Mouse (Mus musculus) forebrain, embryonic 15.5 days (tissue): Measurements from ENCODE around the gene Nos1ap. TPM values are rescaled to one million over a fixed set of nuclear protein-coding genes. Genes with fewer than 3 reads are reported as not detected.
A peak's percentile ranks its signal among the peaks of the same experiment; 100 is the strongest.

ENCODE experiments used
- ATAC-seq: fragments of 200-750 bp; cut with Nextera tagmentation; replicated peaks from 2 replicates; pipeline ENCODE4 v1.8.0; 2017; ENCODE audit warnings: mild to moderate bottlenecking, moderate TSS enrichment, moderate library complexity
- H3K27ac ChIP-seq: fragments of 300-500 bp; sonication (generic); replicated peaks from 2 replicates; pipeline ENCODE4 v1.5.1; 2015; ENCODE audit warnings: mild to moderate bottlenecking, inconsistent platforms
- H3K27me3 ChIP-seq: fragments of 300-500 bp; sonication (generic); 2 replicates; pipeline ENCODE4 v1.6.1; 2015; ENCODE audit warnings: inconsistent platforms
- H3K36me3 ChIP-seq: fragments of 300-500 bp; sonication (generic); 2 replicates; pipeline ENCODE4 v1.6.1; 2015; ENCODE audit warnings: mild to moderate bottlenecking, inconsistent platforms
- H3K4me1 ChIP-seq: fragments of 300-500 bp; sonication (generic); 2 replicates; pipeline ENCODE4 v1.6.1; 2015; ENCODE audit warnings: inconsistent platforms
- H3K4me2 ChIP-seq: fragments of 300-500 bp; sonication (generic); replicated peaks from 2 replicates; pipeline ENCODE4 v1.6.1; 2015; ENCODE audit warnings: mild to moderate bottlenecking, inconsistent platforms
- H3K4me3 ChIP-seq: fragments of 300-500 bp; sonication (generic); 2 replicates; pipeline ENCODE4 v1.5.1; 2015; ENCODE audit warnings: mild to moderate bottlenecking, inconsistent platforms
- H3K9ac ChIP-seq: fragments of 300-500 bp; sonication (generic); replicated peaks from 2 replicates; pipeline ENCODE4 v1.6.1; 2015; ENCODE audit warnings: mild to moderate bottlenecking, inconsistent platforms
- H3K9me3 ChIP-seq: fragments of 300-500 bp; sonication (generic); 2 replicates; pipeline ENCODE4 v1.6.1; 2016; ENCODE audit warnings: inconsistent platforms
- WGBS: fragments of 180-500 bp; shearing (Covaris S2); methylation state at CpG from one replicate; pipeline ENCODE4 v1.1.7; 2015; ENCODE audit warnings: mixed read lengths; 5-methylcytosine and 5-hydroxymethylcytosine counted together
- polyA plus RNA-seq: library from polyadenylated mRNA; unstranded; fragments of >200 nt; fragmentation: Nextera tagmentation; extraction: Ambion mirVana; gene quantifications from 2 replicates; pipeline ENCODE4 v1.2.1, GENCODE M21; 2015

The Nos1ap gene
- polyA plus RNA-seq, 1 experiment from 2014 or later, result 25.4 TPM

DNA sequence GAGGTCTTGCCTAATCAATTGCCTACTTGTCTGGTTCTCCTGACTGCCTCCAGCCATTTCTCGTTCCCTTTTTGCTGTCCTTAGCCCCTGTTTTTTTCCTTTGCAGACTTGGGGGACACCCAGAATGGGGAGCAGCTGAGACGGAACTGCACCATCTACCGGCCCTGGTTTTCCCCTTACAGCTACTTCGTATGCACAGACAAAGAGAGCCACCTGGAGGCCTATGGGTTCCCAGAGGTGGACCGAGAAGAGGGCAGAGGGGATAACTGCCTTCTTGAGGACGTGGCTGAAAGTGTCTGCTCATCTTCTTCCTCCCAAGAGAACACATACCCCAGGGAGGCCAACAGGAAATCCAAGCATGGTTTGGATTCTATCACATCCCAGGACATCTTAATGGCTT lies 278.2 kb downstream of the Nos1ap start:
- no peaks in the 10 kb centered on the region for H3K36me3 ChIP-seq
- no peak overlapping the region for H3K4me2 ChIP-seq
- H3K27ac ChIP-seq, result no peak overlapping the region
- ATAC-seq, result no peak
- no peak overlapping the region for H3K9ac ChIP-seq
- H3K4me1 ChIP-seq, result no peaks in the 10 kb centered on the region
- no peaks in the 10 kb centered on the region for H3K27me3 ChIP-seq
- no peak overlapping the region for H3K4me3 ChIP-seq
- 91% methylated on average over 6 of the region's 6 CpGs for WGBS
- H3K9me3 ChIP-seq, result no peaks in the 10 kb centered on the region

DNA sequence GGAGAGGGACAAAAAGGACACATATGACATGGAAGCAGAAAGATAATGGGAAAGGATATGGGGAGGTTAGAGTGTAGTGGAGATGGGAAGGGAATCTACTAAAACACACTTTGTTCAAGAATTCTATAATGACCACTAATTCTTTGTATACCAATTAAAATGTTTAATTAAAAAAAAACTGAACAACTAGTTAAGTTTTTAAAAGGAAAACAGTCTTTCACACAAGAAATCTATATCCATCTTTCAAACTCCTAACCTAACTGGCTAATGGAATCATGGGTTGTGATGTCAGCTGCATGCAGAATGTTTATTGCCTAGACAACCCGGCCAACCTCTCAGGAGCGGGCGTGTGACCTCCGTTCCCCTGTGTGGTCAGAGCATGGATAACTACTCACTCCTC lies 281.2 kb downstream of the Nos1ap start, which contains the start of gene Spata46:
TSS of gene Spata46 (plus strand) at position 301 of the 400 bp plus-strand sequence.
- no peak within 1 kb of the TSS for H3K4me2 ChIP-seq
- no peaks in the 10 kb centered on the region for H3K27me3 ChIP-seq
- no peak within 1 kb of the TSS for H3K4me3 ChIP-seq
- no peaks in the 10 kb centered on the region for H3K9me3 ChIP-seq
- no peak within 1 kb of the TSS for H3K27ac ChIP-seq
- no peaks in the 10 kb centered on the region for H3K36me3 ChIP-seq
- no peaks in the 10 kb centered on the region for H3K4me1 ChIP-seq
- no peak within 1 kb of the TSS for H3K9ac ChIP-seq
- no peak for ATAC-seq
- 94% methylated on average over 4 of the region's 4 CpGs for WGBS

DNA sequence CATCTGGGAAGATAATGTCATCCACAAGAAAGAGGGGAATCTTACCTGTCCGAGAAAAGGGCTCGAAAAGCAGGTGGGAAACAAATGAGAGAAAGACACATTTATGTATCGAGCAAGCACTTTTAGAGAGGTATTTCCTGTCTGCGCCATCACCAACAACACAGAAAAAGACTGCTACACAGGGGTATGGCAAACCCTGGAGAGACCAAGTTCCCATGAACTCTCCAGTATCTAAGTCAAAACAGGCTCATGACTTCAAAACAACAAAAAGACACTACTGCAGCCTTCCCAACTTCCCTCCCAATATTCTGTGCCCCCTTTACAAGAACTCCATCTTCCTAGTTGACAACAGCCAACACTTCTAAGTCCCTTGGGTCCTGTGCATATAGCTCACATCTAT lies 283.4 kb downstream of the Nos1ap start, which contains the start of gene Gm7694:
TSS of gene Gm7694 (minus strand) at position 101 of the 400 bp plus-strand sequence.
- Histone ChIP-seq H3K9ac (no peak within 1 kb of the TSS), H3K4me1 (no peaks in the 10 kb centered on the region), H3K4me2 (no peak within 1 kb of the TSS), H3K4me3 (no peak within 1 kb of the TSS), H3K36me3 (no peaks in the 10 kb centered on the region), H3K9me3 (no peaks in the 10 kb centered on the region), H3K27me3 (no peaks in the 10 kb centered on the region), H3K27ac (no peak within 1 kb of the TSS)
- 97% methylated on average over 4 of the region's 4 CpGs for WGBS
- no peak for ATAC-seq

DNA sequence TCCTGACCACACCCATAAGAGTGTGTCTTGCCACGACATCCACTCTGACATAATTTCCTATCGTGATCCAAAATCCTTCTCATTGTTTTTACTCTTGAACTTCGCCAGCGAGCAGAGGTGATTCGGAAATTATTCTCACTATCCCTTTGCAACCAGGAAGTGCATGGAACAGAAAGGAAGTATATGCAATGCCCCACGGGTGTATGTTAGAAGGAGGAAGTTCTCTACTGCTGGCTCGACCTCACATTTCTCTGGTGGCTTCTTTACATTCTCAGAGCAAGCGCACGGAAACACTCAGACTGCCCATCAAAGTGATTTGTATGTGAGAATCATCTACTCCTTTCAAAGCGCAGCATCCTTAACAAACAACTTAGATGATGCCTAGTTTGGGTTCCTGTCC lies 284.7 kb downstream of the Nos1ap start:
- no peaks in the 10 kb centered on the region for H3K36me3 ChIP-seq
- no peak overlapping the region for H3K9ac ChIP-seq
- 94% methylated on average over 10 of the region's 10 CpGs for WGBS
- no peak overlapping the region for H3K4me2 ChIP-seq
- H3K27ac ChIP-seq, result no peak overlapping the region
- ATAC-seq, result no peak
- H3K27me3 ChIP-seq, result no peaks in the 10 kb centered on the region
- H3K9me3 ChIP-seq, result no peaks in the 10 kb centered on the region
- no peak overlapping the region for H3K4me3 ChIP-seq
- H3K4me1 ChIP-seq, result no peaks in the 10 kb centered on the region

DNA sequence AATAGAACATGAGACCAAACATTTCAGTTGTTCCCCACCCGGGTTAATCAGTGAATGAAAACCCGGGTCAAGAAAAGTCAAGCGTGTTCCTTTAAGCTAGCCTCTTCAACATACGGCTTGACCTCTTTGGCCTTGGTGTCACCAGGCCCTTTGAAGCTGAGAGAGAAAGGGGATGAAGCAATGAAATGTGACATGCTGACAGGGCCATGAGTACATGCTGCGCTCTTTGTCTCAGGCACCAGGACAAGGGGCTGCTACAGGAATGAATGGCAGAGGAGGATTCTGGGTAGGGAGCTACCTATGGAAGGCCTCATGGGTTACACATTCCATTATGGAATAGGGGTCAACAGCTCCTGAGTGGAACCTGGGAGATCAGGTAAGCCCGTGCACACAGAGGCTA lies 286.6 kb downstream of the Nos1ap start:
- Histone ChIP-seq H3K4me1 (no peaks in the 10 kb centered on the region), H3K36me3 (no peaks in the 10 kb centered on the region), H3K4me2 (no peak overlapping the region), H3K27me3 (no peaks in the 10 kb centered on the region), H3K4me3 (no peak overlapping the region), H3K9ac (no peak overlapping the region), H3K9me3 (no peaks in the 10 kb centered on the region), H3K27ac (no peak overlapping the region)
- whole genome bisulfite sequencing, result 79% methylated on average over 6 of the region's 6 CpGs
- ATAC-seq, result no peak

DNA sequence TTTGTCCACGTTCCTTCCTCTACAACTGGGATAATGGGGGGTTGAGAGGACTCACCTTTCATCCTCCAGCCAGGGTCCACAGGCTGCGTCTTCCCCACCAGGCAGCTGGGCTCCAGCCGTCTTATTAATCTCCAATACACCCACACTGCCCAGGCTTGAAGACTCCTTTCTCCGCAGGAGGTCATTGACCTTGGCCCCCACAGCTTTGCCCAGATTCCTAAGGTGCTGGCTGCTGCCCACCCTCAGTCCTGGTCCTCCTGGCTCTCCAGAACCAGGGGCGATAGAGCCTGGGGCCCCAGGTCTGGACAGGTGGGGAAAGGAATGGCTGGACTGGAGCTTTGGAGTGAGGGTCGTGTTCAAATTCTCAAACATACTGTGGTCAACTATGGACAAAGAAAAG lies 287.2 kb downstream of the Nos1ap start:
- H3K9me3 ChIP-seq, result no peaks in the 10 kb centered on the region
- ATAC-seq, result no peak
- no peak overlapping the region for H3K4me2 ChIP-seq
- H3K4me1 ChIP-seq, result no peaks in the 10 kb centered on the region
- H3K36me3 ChIP-seq, result no peaks in the 10 kb centered on the region
- no peaks in the 10 kb centered on the region for H3K27me3 ChIP-seq
- H3K27ac ChIP-seq, result no peak overlapping the region
- 83% methylated on average over 6 of the region's 6 CpGs for WGBS
- no peak overlapping the region for H3K4me3 ChIP-seq
- no peak overlapping the region for H3K9ac ChIP-seq

DNA sequence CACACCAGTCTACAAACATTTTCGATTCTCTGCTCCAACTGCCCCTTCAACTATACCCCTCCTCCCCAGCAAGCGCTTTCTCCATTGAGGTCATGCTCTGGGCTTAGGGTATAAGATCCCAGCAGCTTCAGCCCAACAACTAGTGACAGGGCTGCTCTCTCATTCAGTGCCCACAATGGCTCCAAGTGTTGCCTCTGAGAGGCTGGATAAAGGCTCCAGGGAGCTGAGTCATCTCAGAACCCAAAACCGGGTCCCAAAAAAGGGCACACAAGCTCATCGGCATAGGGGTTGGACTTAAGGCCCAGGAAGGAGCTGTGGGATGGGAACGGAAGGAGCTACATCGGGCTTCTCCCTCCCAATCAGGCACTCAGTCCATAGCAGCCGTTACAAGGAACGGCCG lies 288.0 kb downstream of the Nos1ap start:
- no peaks in the 10 kb centered on the region for H3K4me1 ChIP-seq
- no peak overlapping the region for H3K4me2 ChIP-seq
- no peak overlapping the region for H3K27ac ChIP-seq
- WGBS, result 95% methylated on average over 9 of the region's 9 CpGs
- H3K9ac ChIP-seq, result no peak overlapping the region
- no peak overlapping the region for H3K4me3 ChIP-seq
- ATAC-seq, result no peak
- no peaks in the 10 kb centered on the region for H3K27me3 ChIP-seq
- H3K9me3 ChIP-seq, result no peaks in the 10 kb centered on the region
- no peaks in the 10 kb centered on the region for H3K36me3 ChIP-seq

DNA sequence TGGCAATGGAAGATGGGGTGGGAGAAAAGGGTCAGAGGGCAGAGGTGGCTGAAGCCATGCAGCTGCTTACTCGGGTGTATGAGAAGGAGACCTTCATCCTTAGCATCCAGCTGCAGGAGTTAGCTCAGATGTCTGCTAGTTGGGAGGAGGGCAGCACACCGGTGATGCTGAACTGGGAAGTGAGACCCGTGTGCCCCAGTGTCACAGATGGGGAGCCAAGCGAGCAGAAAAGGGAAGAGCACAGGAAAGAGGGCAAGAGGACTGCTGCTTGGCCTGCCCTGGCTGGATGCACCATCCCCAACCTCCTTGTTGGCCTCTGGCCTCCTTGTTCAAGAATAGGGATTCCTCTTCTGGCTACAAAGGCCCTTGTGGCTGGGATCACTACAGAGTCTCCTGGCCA lies 290.2 kb downstream of the Nos1ap start:
- Histone ChIP-seq H3K27ac (no peak overlapping the region), H3K9ac (no peak overlapping the region), H3K9me3 (no peaks in the 10 kb centered on the region), H3K36me3 (no peaks in the 10 kb centered on the region), H3K4me3 (no peak overlapping the region), H3K4me2 (no peak overlapping the region), H3K4me1 (no peaks in the 10 kb centered on the region), H3K27me3 (no peaks in the 10 kb centered on the region)
- 86% methylated on average over 4 of the region's 4 CpGs for WGBS
- ATAC-seq, result no peak

DNA sequence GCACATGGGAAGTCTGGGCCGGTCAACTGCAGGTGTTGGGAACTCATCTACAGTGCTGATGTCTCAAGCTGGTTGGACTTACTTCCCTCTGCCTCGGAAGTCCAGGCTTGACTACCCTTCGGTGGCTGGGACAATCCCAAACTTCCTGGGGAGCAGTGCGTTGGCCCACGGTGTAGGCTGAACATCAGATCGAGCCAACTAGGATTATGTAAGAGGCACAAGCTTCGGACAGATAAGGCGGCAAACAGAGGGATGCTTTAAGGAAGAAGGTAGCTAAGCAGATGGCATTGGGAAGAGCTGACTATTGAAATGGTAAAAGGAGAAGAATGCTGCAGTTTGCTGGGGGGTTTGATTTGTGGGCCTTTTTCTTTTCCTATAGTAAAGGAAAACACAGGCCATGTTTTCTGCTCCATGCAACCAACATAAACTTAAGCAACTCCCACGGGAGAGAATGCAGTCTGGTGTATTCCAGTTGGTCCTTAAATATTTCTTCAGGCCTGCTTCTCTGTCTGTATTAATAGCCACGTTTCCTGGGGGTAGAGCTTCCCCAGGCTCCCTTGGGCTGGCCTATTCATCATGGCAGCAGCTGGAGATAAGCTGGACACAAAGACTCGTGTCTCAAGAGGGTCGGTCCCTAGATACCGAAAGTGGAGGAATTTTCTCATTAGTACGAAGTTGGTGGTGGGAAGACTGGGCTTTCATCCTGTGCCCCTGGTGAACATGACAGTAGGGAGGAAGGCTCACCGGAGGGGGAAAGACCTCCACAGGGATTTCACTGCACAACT lies 294.7 kb downstream of the Nos1ap start:
- no peaks in the 10 kb centered on the region for H3K27me3 ChIP-seq
- no peaks in the 10 kb centered on the region for H3K9me3 ChIP-seq
- no peak overlapping the region for H3K9ac ChIP-seq
- H3K4me3 ChIP-seq, result no peak overlapping the region
- no peak for ATAC-seq
- no peak overlapping the region for H3K4me2 ChIP-seq
- no peaks in the 10 kb centered on the region for H3K36me3 ChIP-seq
- WGBS, result 68% methylated on average over 15 of the region's 15 CpGs
- H3K4me1 ChIP-seq, result peaks cover 5% of the 10 kb centered on the region; the same call in 1 of the 2 replicates
- no peak overlapping the region for H3K27ac ChIP-seq

DNA sequence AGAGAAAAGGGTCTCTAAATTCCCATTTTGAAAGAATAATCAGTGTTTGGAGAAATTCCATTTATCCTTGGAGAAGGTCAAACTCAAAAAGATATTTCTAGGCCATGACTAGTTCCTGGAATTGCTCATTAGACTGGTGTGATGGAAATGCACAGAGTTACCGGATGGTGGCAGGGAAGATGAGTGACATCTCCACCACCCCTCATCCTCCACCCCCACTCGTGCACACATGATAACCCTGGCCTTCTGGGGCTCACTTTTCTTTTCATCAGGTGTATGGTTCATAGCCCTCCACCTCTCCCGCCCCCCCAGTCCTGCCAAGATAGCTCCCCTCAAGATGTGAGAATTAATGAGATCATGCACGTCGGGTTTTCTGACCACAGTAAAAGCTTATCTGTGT lies 296.4 kb downstream of the Nos1ap start:
- WGBS, result 68% methylated on average over 5 of the region's 5 CpGs
- Histone ChIP-seq H3K4me2 (no peak overlapping the region), H3K4me1 (peaks cover 5% of the 10 kb centered on the region; the same call in 1 of the 2 replicates), H3K36me3 (no peaks in the 10 kb centered on the region), H3K4me3 (no peak overlapping the region), H3K9ac (no peak overlapping the region), H3K27me3 (no peaks in the 10 kb centered on the region), H3K9me3 (no peaks in the 10 kb centered on the region), H3K27ac (no peak overlapping the region)
- no peak for ATAC-seq

DNA sequence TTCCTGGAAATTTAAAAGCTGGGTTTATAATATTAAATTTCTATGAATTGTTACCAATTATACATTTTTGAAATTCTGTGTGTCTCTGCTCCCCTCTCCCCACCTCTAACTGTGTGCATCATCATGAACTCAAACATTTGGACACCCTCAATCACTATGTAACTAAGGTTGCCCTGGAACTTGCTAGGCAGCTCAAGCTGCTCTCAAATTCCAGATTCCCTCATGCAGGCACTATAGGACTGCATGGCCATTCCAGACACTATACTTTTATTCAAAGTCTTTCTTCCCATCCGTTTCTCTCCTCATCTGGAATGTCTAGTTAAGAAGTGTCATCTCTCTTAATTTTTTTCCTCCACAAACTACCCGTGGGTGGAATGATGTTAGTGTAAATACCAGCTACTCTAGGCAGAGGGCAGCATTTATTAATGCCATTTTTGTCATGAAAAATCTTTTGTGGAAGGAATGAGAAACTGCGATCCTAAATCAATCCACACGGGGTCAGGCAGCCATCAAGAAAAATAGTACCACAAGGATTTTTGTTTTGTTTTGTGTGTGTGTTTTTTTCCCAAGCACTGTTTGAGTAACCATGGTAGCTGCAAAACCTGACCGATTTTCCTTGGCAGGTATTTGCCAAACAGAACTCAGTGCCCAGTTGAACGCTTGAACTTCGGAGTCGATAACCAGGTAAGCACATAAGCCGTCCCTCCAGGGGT lies 297.3 kb downstream of the Nos1ap start:
- Histone ChIP-seq H3K9me3 (no peaks in the 10 kb centered on the region), H3K4me3 (no peak overlapping the region), H3K9ac (no peak overlapping the region), H3K27me3 (no peaks in the 10 kb centered on the region), H3K4me1 (peaks cover 5% of the 10 kb centered on the region; the same call in 1 of the 2 replicates), H3K36me3 (no peaks in the 10 kb centered on the region), H3K27ac (no peak overlapping the region), H3K4me2 (no peak overlapping the region)
- WGBS, result 26% methylated on average over 9 of the region's 9 CpGs
- peak; percentile 78 for ATAC-seq

DNA sequence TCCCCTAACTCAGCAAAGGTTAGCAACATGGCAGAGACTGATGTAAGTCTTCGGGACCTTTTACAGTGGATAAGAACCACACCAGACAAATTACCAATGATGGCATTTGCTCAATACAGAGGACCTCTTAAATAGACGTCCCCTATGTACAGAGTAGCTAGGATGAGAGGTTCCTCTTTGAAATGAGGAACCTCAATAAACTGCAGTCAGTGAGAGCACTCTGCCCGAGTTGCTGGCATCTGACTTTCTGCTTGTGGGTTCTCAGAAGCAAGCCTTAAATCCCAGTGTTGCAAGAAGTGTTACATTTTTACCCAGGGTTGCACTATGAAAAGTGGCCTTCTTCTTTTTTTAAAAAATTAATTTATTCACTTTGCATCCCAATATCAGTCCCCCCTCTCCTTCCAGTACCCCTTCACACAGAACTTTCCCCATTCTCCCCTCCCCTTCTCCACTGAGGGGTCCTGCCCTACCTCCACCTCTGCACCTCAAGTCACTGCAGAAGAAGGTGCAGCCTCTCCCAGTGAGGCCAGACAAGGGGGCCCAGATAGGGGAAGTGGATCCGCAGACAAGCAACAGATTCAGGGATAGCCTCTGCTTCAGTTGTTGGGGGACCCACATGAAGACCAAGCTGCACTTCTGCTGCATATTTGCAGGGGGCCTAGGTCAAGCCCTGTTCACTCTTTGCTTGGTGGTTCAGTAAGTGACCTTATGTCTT lies 307.1 kb downstream of the Nos1ap start:
- Histone ChIP-seq H3K27ac (no peak overlapping the region), H3K4me2 (no peak overlapping the region), H3K4me3 (no peak overlapping the region), H3K4me1 (no peaks in the 10 kb centered on the region), H3K9ac (no peak overlapping the region), H3K27me3 (no peaks in the 10 kb centered on the region), H3K9me3 (no peaks in the 10 kb centered on the region), H3K36me3 (no peaks in the 10 kb centered on the region)
- 78% methylated on average over 4 of the region's 4 CpGs for WGBS
- no peak for ATAC-seq
